Mouse (Mus musculus) erythroblast, embryonic 14.5 days (primary cell): ENCODE results near the gene Amot.

Experiments used
- GATA1 ChIP-seq: IDR thresholded peaks from 2 replicates; pipeline ENCODE4 v1.6.1; 2012; ENCODE audit warnings: low read length, inconsistent platforms, mixed read lengths
- TAL1 ChIP-seq: IDR thresholded peaks from 3 replicates; pipeline ENCODE4 v1.6.1; 2012; ENCODE audit warnings: low read length, inconsistent platforms, mixed read lengths

DNA sequence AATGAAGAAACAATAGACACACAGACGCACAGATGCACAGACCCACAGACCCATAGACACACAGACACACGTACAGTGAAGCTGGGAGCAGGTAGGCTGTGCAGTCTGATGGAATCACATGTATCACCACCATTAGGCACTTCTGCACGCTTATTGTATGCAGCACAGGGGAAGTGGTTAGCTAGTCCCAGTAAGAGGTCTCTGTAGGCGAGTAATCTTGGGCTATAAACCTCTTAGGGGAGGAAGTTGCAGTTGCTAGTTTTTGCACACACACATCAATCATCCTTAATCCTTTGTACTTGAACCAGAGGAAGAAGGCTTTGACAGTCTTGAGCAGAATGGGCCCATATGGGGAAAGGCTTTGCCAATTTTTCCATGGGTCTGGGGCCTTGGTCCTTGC, 71.3 kb downstream of the Amot start:
- TF ChIP-seq GATA1 (no peak), TAL1 (no peak)
